Mouse (Mus musculus) MEL (cell line): ENCODE results near the gene Spef2. TPM values are rescaled to one million over a fixed set of nuclear protein-coding genes. Genes with fewer than 3 reads are reported as not detected.
A peak's percentile ranks its signal among the peaks of the same experiment; 100 is the strongest.
"Not testable (repeated sequence)": the region's sequence is repeated elsewhere in the genome, so short reads cannot be mapped to it uniquely, and the experiment has no call there.

Source experiments
- DNase-seq: peaks from one replicate; pipeline ENCODE4 v3.0.0; 2011; ENCODE audit warnings: low read depth, low spot score
- H3K27ac ChIP-seq: 2 replicates; pipeline ENCODE4 v1.5.1; 2012; ENCODE audit warnings: low read depth, mild to moderate bottlenecking, control low read depth, low read length, moderate library complexity; ENCODE audit not compliant: control insufficient read depth
- H3K27me3 ChIP-seq, 2 experiments: fragments of 150-350 bp in 1 of 2; sonication (generic) in 1 of 2; 2 replicates each; pipeline ENCODE4 v1.6.1; 2012; ENCODE audit warnings: low read length in 2 of 2, mild to moderate bottlenecking in 2 of 2, improper control_type of control experiment in 1 of 2, moderate library complexity in 1 of 2; ENCODE audit not compliant: insufficient read depth in 2 of 2, control insufficient read depth in 1 of 2
- H3K36me3 ChIP-seq, 2 experiments: 2 replicates each; pipeline ENCODE4 v1.6.1; 2012 to 2014; ENCODE audit warnings: low read length in 2 of 2, improper control_type of control experiment in 1 of 2, inconsistent platforms in 1 of 2, mild to moderate bottlenecking in 1 of 2; ENCODE audit not compliant: insufficient read depth in 2 of 2, control insufficient read depth in 1 of 2
- H3K4me1 ChIP-seq, 2 experiments: fragments of 150-350 bp in 1 of 2; sonication (generic) in 1 of 2; 2 replicates each; pipeline ENCODE4 v1.6.1; 2012; ENCODE audit warnings: low read length in 2 of 2, improper control_type of control experiment in 1 of 2, mild to moderate bottlenecking in 1 of 2; ENCODE audit not compliant: insufficient read depth in 2 of 2, control insufficient read depth in 1 of 2
- H3K4me3 ChIP-seq, 2 experiments: fragments of 150-350 bp in 1 of 2; sonication (generic) in 1 of 2; 2 replicates each; pipeline ENCODE4 v1.5.1; 2012; ENCODE audit warnings: low read depth in 2 of 2, low read length in 2 of 2, mild to moderate bottlenecking in 2 of 2, moderate library complexity in 2 of 2, control low read depth in 1 of 2, improper control_type of control experiment in 1 of 2; ENCODE audit not compliant: control insufficient read depth in 1 of 2, insufficient read depth in 1 of 2
- H3K79me2 ChIP-seq: 2 replicates; pipeline ENCODE4 v1.6.1; 2012; ENCODE audit warnings: mild to moderate bottlenecking, low read length, moderate library complexity; ENCODE audit not compliant: control insufficient read depth, poor library complexity, insufficient read depth
- H3K9ac ChIP-seq: 2 replicates; pipeline ENCODE4 v1.6.1; 2012; ENCODE audit warnings: low read depth, mild to moderate bottlenecking, control low read depth, low read length, moderate library complexity; ENCODE audit not compliant: control insufficient read depth, poor library complexity, severe bottlenecking
- H3K9me3 ChIP-seq: fragments of 150-350 bp; sonication (generic); replicated peaks from 2 replicates; pipeline ENCODE4 v1.6.1; 2012; ENCODE audit warnings: mild to moderate bottlenecking, low read length, improper control_type of control experiment, moderate library complexity; ENCODE audit not compliant: insufficient read depth
- CHD1 ChIP-seq: IDR thresholded peaks from 2 replicates; pipeline ENCODE4 v1.6.1; 2012; ENCODE audit warnings: low read depth, mild to moderate bottlenecking, inconsistent platforms, low read length, improper control_type of control experiment
- ELF1 ChIP-seq: IDR thresholded peaks from 2 replicates; pipeline ENCODE4 v1.6.1; 2014; ENCODE audit warnings: low read depth, mild to moderate bottlenecking, inconsistent platforms, low read length, improper control_type of control experiment, moderate library complexity
- EP300 ChIP-seq, 2 experiments: IDR thresholded peaks; 2 replicates each; pipeline ENCODE4 v1.6.1; 2011; ENCODE audit warnings: improper control_type of control experiment in 2 of 2, low read length in 2 of 2, low read depth in 1 of 2, mild to moderate bottlenecking in 1 of 2
- ETS1 ChIP-seq: IDR thresholded peaks from 2 replicates; pipeline ENCODE4 v1.6.1; 2012; ENCODE audit warnings: low read depth, mild to moderate bottlenecking, inconsistent platforms, low read length, improper control_type of control experiment, moderate library complexity
- GABPA ChIP-seq: IDR thresholded peaks from 2 replicates; pipeline ENCODE4 v1.6.1; 2012; ENCODE audit warnings: low read depth, mild to moderate bottlenecking, inconsistent platforms, low read length, improper control_type of control experiment, moderate library complexity
- JUND ChIP-seq: IDR thresholded peaks from 2 replicates; pipeline ENCODE4 v1.6.1; 2011; ENCODE audit warnings: low read depth, mild to moderate bottlenecking, improper control_type of control experiment, low read length
- POLR2A ChIP-seq, 2 experiments: IDR thresholded peaks; 2 replicates each; pipeline ENCODE4 v1.6.1; 2011 to 2012; ENCODE audit warnings: low read length in 2 of 2, mild to moderate bottlenecking in 2 of 2, control low read depth in 1 of 2, improper control_type of control experiment in 1 of 2, low read depth in 1 of 2, moderate library complexity in 1 of 2; ENCODE audit not compliant: control insufficient read depth in 1 of 2, insufficient read depth in 1 of 2, poor library complexity in 1 of 2
- SIN3A ChIP-seq: IDR thresholded peaks from 2 replicates; pipeline ENCODE4 v1.6.1; 2012; ENCODE audit warnings: low read length, improper control_type of control experiment, inconsistent platforms
- UBTF ChIP-seq: IDR thresholded peaks from 2 replicates; pipeline ENCODE4 v1.6.1; 2012; ENCODE audit warnings: low read depth, mild to moderate bottlenecking, inconsistent platforms, low read length, improper control_type of control experiment, moderate library complexity, borderline replicate concordance; ENCODE audit not compliant: insufficient read depth
- USF1 ChIP-seq: IDR thresholded peaks from 2 replicates; pipeline ENCODE4 v1.6.1; 2014; ENCODE audit warnings: low read depth, mild to moderate bottlenecking, inconsistent platforms, low read length, improper control_type of control experiment, moderate library complexity
- polyA plus RNA-seq, 2 experiments: library from polyadenylated mRNA; stranded (reverse) in 1 of 2; unstranded in 1 of 2; fragments of >175 nt in 1 of 2; fragments of >200 nt in 1 of 2; gene quantifications; 2 replicates each; pipeline versions ENCODE4 v1.2.1 to v1.2.4; 2012; ENCODE audit warnings: low replicate concordance in 2 of 2, low read depth in 1 of 2; ENCODE audit not compliant: insufficient read length in 2 of 2, insufficient read depth in 1 of 2, missing spikeins in 1 of 2
- total RNA-seq: library from RNA; depleted of rRNA; stranded (reverse); fragments of 300-350 nt; gene quantifications from 2 replicates; pipeline ENCODE4 v1.2.3, GENCODE M21; 2012

Gene Spef2
- total and polyA plus RNA-seq, 3 experiments: 0.08 TPM; not detected in 2

DNA sequence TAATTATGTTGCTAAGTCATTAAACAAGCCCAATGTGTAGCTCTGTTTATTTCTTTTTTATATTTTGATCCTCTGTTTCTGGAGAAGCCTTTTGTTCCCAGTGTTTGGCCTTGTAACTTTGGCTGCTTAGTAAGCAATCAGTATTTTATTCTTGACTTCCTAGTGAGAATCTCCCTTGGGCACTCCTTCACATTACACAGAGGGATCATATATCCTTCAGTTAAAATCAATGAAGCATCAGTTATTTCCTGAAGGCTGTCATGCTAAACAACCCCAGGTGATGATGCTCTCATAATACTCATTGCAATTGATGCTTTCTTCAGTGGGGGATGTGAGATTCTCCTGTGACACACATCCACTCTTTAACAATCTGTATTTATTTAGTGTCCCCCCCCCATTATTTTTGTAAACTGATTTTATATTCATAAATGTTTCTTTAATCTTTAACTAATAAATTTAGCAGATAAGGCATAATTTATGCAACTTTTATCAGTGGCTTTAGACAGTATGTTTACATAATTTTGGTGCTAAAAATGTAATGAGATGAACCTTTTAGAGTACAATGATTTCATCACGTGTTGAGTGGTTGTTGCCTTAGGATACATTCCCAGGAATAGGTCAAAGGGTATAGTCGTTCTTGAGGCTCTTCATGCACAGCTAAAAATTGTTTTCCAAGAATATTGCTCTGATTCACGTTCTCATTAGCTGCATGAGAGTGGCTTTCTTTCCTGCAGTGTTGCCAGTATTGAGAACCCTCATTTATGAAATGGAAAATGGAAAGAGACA, 39.8 kb upstream of the Spef2 start:
- no peak overlapping the region for H3K9ac ChIP-seq
- TF ChIP-seq USF1 (no peak), EP300 (IDR thresholded peaks at IDR 0.05; ENCODE audit: low read depth in 1 of 2, low read length in 2 of 2) (no peak), UBTF (no peak), CHD1 (no peak), JUND (no peak), ETS1 (no peak), GABPA (no peak), POLR2A (IDR thresholded peaks at IDR 0.05; ENCODE audit: control insufficient read depth in 1 of 2, insufficient read depth in 1 of 2, low read depth in 1 of 2, low read length in 2 of 2, poor library complexity in 1 of 2) (no peak), ELF1 (no peak), SIN3A (no peak)
- H3K36me3 ChIP-seq: no peaks in the 10 kb centered on the region
- H3K27me3 ChIP-seq: peaks cover 1 to 4% of the 10 kb centered on the region in 2 experiments; a peak in 3 of 4 replicates
- H3K9me3 ChIP-seq: no peaks in the 10 kb centered on the region
- H3K4me3 ChIP-seq: no peak overlapping the region
- H3K27ac ChIP-seq: no peak overlapping the region
- no peak for DNase-seq
- H3K79me2 ChIP-seq: no peaks in the 10 kb centered on the region
- H3K4me1 ChIP-seq: no peaks in the 10 kb centered on the region

DNA sequence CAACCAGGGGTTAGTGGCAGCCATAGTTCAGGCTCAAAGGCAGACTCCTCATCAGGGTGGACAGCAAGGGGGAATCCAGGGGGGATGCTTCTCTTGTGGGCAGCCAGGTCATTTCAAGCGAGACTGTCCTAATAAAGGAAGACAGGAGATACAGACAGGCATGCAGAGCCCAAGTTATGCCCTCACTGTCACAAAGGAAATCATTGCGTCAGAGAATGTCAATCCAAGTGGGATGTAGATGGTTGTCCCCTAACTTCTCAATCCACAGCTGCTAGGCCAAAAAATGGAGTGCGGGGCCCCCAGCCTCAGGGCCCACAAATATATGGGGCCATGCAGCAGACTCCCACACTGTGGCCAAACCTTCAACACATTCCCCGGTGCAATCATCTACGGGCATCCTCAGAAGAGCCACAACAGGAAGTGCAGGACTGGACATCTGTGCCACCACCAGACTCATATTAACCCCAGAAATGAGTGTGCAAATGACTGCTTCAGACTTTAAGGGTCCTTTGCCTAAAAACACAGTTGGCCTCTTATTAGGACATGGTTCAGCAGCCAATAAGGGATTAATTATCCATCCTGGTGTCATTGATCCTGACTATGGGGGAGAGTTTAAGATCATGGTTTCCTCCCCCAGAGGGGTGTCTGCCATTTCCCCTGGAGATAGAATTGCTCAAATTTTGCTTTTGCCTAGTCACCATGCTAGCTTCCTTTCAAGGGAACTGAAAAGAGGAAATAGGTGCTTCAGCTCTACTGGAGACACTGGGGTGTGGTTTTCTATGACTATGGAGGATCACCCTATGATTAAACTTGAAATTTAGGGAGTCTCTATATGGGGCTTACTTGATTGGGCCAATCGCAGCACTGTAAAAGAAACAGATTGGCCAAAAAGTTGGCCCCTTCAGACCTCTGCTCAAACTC, 25.8 kb upstream of the Spef2 start:
- H3K36me3 ChIP-seq, H3K9me3 ChIP-seq, H3K27ac ChIP-seq, H3K4me3 ChIP-seq, H3K27me3 ChIP-seq, H3K79me2 ChIP-seq, H3K4me1 ChIP-seq, H3K9ac ChIP-seq: not testable (repeated sequence)
- peak in 1 of 2 experiments; percentile 44; a peak in 1 of 4 replicates for TF ChIP-seq EP300 (IDR thresholded peaks at IDR 0.05; ENCODE audit: low read depth in 1 of 2, low read length in 2 of 2)
- DNase-seq: peak; percentile 75
